Mouse (Mus musculus): ENCODE measurements around the gene Fam205c.

Fam205c gene

DNA sequence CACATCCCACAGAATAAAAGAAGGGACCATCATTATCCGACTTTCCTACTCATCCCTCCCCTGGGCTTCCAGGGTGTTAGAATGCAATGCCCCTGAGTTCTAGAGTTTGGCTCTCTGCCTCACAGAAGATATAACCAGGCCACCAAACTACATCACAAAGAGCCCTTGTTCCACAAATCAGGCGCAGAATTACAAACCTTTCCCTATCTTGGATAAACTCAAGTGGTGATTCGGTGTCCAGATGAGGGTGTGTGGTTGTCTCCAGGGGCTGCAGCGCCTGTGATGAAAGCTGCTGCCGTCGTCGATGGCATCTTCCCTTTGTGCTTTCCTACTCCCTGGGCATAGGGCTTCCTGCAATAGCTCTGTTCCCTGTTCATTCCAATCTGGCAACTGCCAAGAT is at the start of gene Fam205c:
Gene Fam205c, minus strand, starts transcription at position 101 of the 400 bp plus-strand sequence.
- DNase-seq: no peak

DNA sequence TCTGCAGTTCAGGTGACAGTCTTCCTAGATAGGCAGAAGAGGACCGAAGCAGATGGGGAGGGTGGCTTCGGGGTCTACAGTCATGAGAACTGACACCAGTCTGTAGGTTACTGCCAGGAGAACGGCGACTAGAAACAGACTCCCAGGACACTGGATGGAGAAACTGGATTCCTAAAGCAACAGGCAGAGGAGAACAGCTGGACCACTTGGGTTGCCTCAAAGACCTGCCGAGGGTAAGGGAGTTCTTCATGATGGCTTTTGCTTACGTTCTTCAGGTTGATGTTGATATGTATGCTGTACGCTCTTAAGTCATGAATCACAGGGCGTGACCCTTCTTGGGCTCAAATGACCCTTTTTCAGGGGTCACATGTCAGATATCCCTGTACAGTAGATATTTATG is 48.4 kb upstream of the Fam205c start:
- DNase-seq: no peak

DNA sequence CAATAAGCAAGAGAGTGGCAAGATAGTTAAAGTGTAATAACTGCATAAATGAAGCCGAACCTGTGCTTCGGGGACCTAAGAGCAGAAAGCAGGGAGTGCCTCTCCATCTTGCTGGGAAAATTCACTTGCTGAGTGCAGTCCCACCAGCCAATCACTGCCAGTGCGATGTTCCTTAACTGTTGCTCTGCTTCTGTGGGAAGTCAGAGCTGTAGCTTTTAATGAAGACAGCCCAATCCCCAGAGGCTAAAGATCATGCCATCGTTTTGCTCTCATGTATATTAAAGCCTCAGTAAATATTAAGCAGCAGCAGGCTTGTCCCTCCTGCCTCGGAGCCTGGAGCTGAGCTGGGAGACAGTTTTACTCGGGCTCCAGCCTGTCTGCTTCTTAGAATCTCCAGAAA is 48.0 kb upstream of the Fam205c start:
- no peak for DNase-seq

DNA sequence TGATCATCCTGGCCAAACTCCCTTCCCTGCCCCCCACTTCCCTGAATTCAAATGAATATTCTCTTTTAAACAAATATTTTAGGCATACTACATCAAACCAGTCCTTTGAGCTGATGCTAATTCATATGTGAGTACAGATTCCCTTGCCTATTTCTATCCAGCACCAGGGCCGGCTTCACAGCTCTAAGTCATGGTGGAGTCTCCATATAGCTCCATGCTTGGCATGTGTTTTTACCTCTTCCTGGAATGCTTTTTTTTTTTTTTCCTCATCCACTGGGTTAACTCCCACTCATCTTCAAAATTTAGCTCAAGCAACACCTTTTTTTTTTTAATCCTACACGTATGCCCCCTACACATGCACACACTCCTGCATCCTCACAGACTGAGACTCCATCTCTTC is 47.5 kb upstream of the Fam205c start:
- no peak for DNase-seq

DNA sequence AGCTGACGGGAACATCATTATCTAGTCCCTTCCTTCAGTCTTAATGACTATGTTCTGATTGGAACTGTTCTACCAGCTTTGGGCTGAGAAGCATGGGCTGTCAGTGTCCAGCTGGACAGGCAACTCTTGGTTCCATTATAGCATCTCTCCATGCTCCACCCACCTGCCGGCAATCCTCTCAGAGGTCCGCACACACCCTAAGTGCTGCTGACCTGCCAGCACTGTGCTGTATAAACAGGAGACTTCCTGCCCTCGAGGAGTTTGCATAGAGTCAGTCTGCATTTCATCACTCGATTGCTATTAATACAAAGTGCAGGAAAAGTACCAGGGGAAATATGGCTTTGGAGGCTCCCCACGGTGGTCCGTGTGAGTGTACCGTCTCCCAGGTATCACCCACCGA is 46.7 kb upstream of the Fam205c start:
- no peak for DNase-seq

DNA sequence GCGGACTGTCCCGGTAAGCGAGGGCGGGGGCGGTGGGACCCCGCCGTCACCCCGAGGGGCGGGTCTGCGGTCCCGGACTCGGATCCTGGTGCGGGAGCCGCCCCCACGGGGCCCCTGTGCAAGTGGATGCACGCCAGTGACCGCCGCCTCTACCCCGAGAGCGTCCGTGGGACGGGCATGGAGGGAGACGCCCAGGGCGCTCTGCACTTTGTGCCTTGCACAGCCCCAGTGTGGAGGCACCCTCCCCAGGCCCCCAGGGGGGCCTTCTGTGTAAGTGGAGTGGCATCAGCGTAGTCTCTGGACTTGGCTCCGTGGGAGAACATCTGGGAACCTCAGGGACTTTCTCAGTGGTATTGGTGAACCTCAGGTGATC is 43.4 kb upstream of the Fam205c start:
- DNase-seq: no peak

DNA sequence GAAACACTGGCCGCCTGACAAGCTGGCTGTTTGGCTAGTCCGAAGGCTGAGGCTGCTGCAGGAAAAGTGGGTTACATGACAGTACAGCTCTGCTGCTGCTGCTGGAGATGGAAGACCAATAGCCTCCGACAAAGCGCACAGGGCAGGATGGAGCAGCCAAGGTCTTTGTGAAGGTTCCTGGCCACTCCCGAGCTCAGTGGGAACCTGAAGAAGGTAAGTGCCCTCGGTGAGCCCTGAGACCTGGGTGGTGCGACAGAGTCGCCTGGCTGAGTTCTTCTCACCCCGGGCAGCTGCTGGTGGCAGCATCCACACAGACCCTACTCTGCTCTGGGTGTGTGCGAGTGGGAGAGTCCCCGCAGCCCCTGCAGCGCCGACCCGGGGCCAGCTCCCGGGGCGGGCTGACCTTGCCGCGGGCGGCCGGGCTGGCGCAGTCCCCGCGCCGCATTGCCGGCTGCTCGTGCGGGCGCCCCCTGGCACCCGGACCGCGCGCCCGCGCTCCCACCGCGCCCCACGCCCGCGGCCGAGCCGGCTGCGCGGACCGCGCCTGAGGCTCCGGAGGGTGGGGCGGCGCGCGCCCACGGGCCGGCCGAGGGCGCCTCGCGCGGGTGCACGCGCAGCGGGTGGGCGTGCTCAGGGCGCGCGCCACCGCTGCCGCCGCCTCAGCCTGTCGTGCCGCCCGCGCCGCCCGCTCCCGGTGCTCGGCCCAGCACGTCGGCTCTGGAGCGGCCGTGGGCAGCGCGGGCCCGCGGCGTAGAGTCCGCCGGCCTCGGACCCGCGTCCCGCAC is 42.8 kb upstream of the Fam205c start, which contains the start of gene Phf24:
Gene Phf24, plus strand, starts transcription at position 44 of the 785 bp plus-strand sequence.
- DNase-seq: no peak

DNA sequence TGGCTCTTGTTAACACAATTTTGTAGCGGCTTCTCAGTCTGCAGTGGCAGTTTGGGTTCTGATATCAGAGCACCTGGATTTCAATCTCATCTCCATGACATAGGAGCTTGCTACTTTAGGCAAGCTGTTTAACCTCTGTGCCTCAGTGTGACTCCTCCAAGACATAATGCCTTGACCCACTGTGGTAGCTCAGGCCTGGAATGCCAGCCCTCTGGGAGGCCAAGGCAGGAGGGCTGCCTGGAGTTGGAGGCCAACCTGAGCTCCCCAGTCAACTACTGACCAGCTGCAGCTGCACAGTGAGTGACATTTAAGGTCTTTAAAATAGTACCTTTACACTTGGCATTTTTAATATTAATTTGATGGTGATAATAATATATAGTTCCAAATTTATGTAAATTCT is 41.9 kb upstream of the Fam205c start:
- DNase-seq: no peak

DNA sequence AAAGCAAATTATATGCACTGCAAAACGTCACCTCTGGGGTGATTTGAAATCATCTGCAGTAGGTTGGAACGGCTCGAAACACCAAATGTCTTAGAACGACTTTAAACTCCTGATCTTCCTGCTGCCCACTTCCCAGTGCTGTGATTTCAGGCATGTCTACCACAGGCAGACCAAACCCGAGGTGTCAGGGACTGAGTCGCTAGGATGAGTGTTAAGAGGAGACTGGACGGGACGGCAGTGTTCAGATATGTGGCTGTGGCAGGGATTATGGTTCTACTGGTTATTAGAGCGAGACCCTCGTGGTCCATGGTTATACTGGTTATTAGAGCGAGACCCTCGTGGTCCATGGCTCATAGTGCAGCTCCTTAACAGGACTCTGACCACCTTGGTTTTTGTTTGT is 41.3 kb upstream of the Fam205c start:
- DNase-seq: no peak

DNA sequence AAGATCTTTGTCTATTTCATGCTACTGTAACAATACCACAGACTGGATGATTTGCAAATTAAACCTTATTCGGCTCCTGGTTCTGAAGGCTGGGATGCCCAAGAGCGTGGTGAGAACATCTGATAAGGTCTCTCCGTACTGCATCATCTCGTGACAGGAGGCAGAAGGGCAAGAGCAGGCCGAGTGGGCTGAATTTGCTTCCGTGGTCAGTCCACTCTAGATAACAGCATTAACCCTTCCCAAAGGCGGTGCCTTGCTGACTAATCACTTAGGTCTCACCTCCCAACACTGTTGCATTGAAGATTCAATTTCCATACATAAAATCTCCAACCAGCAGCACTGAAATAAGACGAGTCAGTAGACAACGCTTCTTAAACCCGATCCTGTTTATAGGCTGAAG is 39.4 kb upstream of the Fam205c start:
- DNase-seq: no peak

DNA sequence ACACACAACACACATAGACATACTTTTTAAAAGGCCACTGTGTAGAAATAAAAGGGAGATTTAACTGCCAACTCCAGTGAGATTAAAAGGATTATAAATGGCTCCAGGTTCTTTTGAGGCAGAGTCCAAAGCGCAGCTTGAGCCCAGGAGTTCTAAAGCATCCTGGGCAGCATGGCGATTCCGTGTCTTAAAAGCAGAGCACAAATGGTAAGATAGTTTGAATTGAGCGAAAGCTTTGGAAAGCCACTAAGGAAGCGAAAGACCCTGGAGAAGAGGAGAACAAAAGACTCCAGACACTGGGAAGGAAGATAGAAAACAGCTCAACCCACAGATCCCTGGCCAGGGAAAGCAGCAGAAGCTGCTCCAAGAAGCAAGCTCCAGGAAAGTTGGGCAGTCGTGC is 30.9 kb upstream of the Fam205c start:
- DNase-seq: no peak

DNA sequence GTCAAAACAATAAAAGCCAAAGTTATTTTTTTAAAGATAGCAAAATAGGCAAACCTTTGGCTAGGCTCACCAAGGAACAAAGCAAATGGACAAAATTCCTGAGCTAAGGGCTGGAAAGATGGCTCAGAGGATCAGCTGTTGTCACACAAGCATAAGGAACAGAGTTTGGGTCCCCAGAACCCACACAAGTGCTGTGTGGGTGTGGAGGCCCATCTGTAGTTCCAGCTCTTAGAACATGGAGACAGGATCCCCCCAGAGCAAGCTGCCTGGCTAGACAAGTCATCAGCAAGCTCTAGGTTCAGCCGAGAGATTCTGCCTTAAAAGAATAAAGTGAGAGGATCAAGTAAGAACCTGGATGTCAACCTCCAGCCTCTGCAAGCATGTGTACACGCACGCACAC is 30.5 kb upstream of the Fam205c start:
- DNase-seq: no peak

DNA sequence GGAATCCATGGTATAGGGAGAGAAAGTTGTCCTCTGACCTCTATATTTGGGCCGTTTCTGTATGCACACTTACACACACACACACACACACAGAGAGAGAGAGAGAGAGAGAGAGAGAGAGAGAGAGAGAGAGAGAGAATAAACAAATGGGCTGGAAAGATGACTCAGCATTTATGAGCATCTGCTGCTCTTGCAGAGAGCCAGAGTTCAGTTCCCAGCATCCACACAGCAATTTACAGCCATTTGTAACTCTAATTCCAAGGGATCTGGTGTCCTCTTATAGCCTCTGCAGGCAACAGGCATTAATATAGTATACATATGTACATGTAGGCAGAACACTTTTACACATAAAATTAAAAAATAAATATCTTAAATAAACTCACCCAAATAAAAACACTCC is 29.9 kb upstream of the Fam205c start:
- DNase-seq: no peak

DNA sequence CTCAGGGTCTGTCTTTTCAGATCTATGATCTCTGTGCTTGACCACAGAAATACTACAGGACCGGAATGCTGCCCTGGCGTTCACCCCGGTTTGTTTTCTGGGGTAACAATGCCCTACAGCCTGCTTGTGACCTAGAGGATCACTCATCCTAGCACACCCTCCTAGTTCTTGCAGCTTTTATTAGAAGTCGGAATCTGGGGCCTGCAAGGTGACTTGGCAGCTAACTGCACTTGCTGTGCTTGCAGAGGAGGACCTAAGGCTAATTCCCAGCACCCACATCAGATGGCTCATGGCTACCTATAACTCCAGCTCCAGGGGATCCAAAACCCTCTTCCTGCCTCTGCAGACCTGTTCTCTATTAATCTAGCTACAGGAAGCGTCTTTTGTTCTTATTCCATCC is 28.7 kb upstream of the Fam205c start:
- no peak for DNase-seq

DNA sequence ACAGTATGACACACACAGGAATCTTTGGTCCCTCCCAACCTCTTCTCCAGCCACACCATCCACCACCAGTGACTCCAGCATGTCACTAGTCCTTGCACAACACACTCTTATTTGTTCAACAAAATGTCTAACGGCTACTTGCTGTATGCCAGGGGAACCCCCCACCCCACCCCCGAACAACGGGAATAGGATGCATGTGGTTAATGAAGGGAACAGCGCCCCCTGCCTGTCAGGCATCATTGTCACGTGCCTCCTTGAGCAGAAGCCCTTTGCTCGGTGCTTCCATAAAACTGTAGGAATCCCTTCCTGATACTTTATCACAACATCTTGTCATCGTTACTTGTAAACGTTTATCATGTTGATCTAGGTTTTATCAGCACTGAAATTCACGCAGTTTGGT is 28.1 kb upstream of the Fam205c start:
- peak; percentile 9 for DNase-seq

DNA sequence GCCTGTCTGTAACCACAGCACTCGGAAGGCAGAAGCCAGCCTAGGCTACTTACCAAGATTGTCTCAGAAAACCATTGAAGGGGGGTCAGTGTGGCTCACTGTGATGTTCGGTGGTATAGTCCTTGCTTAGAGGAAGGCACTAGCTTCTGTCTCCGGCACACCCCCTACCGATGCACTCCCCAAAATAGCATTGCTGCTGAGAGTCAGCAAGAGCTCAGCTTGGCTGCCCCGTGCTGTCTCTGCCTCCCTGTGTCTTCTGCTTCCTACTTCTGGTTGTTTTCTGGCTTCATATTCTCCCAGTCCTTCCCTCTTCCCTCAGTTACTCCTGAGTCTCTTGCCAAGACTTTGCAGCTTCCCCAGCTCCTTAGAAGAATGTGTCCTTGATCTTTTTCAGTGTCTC is 26.8 kb upstream of the Fam205c start:
- no peak for DNase-seq

DNA sequence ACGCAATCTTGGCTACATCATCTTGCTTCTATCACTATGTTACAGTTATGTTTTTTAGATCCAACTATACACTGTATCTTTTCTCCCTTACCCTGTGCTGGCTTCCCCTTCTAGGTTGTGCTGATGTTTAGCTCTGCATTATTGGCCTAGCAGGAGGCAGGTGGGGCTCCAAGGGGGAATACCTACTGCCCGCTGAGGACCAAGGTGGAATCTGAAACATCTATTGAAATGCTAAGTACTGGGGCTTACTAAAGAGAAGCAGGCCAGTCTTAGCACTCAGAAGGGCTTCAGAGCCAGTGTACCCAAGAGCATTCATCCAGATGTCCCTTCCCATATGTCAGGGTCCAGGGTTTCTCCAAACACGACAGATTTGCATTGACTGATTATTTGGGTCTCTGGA is 24.9 kb upstream of the Fam205c start:
- DNase-seq: no peak

DNA sequence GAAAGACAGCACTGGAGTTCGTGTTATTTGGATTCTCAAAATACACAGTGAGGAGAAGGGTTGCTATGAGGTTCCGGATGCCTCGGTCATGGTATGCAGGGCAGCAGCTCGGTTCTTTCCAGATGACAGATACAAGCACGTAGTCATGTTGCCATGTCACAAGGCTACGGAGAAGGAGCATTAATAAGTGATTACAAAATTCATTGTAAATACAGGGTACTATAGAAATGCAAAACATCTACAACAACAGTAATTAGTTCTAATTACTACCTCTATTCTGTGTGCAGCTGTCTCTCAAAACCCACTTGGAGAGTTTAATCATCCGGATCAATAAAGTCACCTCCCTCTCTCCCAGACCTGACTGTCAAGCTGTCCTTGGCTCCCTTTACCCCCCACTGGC is 21.1 kb upstream of the Fam205c start:
- DNase-seq: no peak

DNA sequence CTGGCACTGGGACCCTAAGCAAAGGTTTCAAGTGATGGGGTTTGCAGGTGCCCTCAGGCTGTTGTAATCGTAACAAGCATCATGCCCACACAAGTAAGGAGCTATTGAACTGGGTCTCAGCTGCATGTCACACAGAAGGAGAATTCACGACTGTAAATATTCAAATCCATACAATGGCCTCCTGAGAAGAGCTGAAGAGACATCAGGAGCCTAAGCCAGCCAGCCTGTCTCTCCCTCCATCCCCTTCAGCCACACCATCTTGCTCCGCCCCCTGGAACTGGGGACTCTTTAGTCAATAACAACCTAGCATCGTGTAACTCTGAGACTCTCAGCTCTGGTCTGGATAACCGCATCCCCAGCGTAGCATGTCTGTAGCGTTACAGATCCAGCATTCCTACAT is 17.1 kb upstream of the Fam205c start:
- DNase-seq: no peak

DNA sequence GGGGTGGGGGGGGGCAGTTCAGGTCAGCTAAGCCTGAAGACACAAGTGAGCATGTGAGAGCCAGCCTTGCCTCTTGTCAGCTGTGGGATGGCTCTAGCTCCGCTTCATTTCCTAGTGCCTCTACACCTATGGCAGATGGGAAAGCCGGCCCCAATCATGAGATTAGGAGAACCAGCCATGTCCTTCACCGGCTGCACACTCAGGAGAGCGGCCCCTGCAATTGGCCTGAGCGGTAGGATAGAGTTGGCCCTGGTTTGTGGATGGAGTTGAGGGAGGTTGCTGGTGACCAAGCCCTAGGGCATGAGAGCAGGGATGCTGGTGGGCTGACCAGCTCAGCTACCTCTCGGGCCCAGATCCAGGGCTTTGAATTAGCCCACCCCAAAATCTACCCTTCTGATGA is 14.8 kb upstream of the Fam205c start:
- DNase-seq: no peak

DNA sequence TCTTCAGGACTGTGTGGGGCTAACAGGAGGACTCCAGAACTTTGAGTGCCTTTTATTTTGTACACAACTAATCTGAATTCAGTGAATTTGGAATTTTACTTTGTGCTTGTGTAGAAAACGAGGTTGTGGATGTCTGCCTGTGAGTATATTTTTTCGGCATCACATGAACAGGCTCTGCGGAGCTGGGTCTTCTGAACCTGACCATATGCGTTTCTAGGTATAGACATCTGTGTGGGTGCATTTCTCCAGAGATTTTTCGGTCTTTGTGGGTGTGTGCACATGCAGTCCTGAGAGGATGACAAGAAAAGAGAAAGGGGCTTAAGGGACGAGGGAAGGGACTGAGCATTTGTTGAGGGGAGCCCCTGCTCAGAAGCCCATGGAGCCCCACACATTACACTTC is 12.9 kb upstream of the Fam205c start:
- no peak for DNase-seq

DNA sequence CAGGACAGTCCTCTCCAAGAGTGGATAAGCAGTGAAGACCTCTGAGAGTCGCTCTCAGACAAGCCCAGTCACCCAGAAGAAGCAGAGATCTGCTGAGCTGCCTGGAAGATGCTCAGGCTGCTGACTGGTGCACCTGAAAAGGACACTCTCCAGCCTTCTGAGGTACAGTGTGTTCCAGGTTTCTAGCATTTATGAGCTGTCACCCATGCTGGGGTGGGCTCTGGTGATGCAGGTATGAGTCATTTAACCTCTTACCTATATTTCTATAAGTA is 6.6 kb upstream of the Fam205c start:
- no peak for DNase-seq

DNA sequence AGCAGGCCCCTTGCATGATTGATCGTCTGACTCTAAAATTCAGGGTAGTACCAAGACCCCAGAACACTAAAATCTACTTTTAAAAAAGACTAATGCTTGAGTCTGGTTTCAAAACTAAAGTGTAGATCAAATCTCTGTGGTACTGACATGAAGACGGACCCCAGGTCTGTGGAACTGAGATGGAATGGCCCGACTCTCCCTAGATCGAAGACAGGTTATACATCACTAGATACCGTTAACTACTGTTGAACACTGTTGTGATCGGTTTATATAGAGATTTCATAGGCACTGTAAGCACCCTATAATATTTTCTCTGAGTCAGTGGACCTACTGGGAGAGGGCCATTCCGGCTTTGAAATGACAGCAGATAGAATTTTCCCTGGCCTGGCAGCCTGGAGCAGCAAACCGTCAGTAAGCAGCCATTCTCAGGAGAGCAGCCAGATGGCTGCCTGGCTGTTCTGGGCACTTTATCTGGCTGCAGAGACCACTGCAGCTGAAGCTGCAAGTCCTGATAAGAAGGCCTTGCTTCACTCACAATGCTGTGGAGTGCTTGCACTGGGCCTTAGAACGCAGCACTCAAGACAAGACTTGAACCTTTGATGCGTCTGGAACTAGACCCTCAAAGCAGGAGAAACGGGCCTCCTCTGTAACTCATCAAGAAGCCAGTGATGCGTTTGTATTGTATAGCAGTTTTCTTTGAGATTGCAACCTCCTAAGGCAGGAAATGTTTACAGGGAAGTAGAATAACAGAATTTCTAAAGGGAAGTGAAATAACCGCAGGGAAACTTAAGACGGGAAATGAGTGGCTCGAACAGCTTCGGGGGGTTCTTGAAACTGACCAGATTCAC is 6.0 kb upstream of the Fam205c start:
- DNase-seq: no peak

DNA sequence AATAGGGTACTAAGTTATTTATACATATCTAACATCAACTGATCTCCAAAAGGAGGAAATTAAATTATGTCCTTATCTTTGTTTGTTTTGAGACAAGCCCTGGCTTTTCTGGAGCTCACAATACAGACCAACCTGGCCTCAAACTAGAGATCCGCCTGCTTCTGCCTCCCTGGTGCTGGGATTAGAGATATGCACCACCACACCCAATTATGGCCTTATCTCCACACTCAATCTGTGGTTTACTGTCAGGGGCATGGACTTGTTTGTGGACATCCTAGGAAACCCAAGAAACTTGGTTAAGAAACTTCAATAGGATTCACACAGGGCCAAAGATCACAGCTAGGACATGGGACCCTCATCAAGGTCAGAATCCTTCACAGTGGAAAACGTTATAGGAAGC is 3.6 kb upstream of the Fam205c start:
- DNase-seq: no peak

Measured in thymus, postnatal 25 days (tissue).